Mouse (Mus musculus) ES-Bruce4 (cell line): Measurements from ENCODE around the gene Akap2. TPM values are rescaled to one million over a fixed set of nuclear protein-coding genes. Genes with fewer than 3 reads are reported as not detected.

ENCODE experiments used
- H3K27ac ChIP-seq: 2 replicates; pipeline ENCODE4 v1.5.1; 2012; ENCODE audit warnings: low read length, inconsistent platforms; ENCODE audit not compliant: insufficient read depth
- H3K27me3 ChIP-seq: 2 replicates; pipeline ENCODE4 v1.6.1; 2012; ENCODE audit warnings: mild to moderate bottlenecking, low read length, inconsistent platforms; ENCODE audit not compliant: control insufficient read depth, poor library complexity, insufficient read depth, severe bottlenecking
- H3K36me3 ChIP-seq: 2 replicates; pipeline ENCODE4 v1.6.1; 2012; ENCODE audit warnings: inconsistent platforms, mild to moderate bottlenecking, low read length, moderate library complexity; ENCODE audit not compliant: control insufficient read depth, poor library complexity, insufficient read depth, severe bottlenecking
- H3K4me1 ChIP-seq: one replicate; pipeline ENCODE4 v1.8.1; 2011; ENCODE audit warnings: low read length; ENCODE audit not compliant: control insufficient read depth, insufficient read depth
- H3K4me3 ChIP-seq: 2 replicates; pipeline ENCODE4 v1.5.1; 2011; ENCODE audit warnings: low read depth, mild to moderate bottlenecking, low read length
- H3K9ac ChIP-seq: 2 replicates; pipeline ENCODE4 v1.6.1; 2012; ENCODE audit warnings: low read depth, mild to moderate bottlenecking, inconsistent platforms; ENCODE audit not compliant: poor library complexity, severe bottlenecking
- H3K9me3 ChIP-seq: replicated peaks from 2 replicates; pipeline ENCODE4 v1.6.1; 2012; ENCODE audit warnings: mild to moderate bottlenecking, low read length, inconsistent platforms; ENCODE audit not compliant: control insufficient read depth, poor library complexity, insufficient read depth, severe bottlenecking
- CTCF ChIP-seq: IDR thresholded peaks from one replicate; pipeline ENCODE4 v1.8.1; 2011; ENCODE audit warnings: low read depth, low read length
- EP300 ChIP-seq: IDR thresholded peaks from 2 replicates; pipeline ENCODE4 v1.6.1; 2011; ENCODE audit warnings: low read depth, low read length; ENCODE audit not compliant: insufficient read depth
- POLR2A ChIP-seq: IDR thresholded peaks from one replicate; pipeline ENCODE4 v1.8.1; 2011; ENCODE audit warnings: low read length; ENCODE audit not compliant: insufficient read depth
- polyA plus RNA-seq: library from polyadenylated mRNA; stranded (reverse); fragments of >200 nt; gene quantifications from 2 replicates; pipeline ENCODE4 v1.2.4, GENCODE M21; 2011; ENCODE audit warnings: low read depth; ENCODE audit not compliant: missing spikeins, insufficient read depth, insufficient read length

Gene Akap2
- polyA plus RNA-seq, 1 experiment, result 96.5 TPM

DNA sequence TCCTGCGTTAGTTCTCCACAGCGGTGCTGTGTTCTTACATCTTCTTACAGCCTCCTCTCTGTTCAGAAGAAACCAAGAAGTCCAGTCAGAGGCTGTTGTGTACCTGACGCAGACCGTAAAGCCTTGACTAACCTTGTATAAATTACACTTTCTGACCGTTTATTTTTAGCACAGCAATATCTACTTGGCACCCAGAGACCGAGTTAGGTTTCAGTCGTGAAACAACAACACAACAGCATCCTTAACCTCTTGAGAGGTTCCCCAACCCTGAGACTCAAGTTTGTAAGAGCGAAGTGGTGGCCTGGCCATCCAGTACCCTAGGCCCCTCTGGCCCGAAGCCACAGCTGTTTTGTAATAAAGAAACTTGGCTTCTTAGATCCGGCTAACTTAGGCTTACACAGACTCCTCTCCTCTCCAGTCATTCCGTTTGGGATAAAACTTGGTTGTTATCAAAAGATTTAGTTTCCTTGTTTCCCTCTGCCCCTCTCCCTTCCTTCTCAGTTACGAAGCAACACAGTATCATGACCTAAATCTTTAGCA is 32.7 kb upstream of the Akap2 start:
- H3K9ac ChIP-seq, result no peak overlapping the region
- no peak overlapping the region for H3K4me3 ChIP-seq
- H3K4me1 ChIP-seq, result peaks cover 6% of the 10 kb centered on the region
- H3K27me3 ChIP-seq, result no peaks in the 10 kb centered on the region
- no peak overlapping the region for H3K27ac ChIP-seq
- TF ChIP-seq POLR2A (no peak), CTCF (no peak), EP300 (no peak)
- H3K36me3 ChIP-seq, result no peaks in the 10 kb centered on the region
- no peaks in the 10 kb centered on the region for H3K9me3 ChIP-seq

DNA sequence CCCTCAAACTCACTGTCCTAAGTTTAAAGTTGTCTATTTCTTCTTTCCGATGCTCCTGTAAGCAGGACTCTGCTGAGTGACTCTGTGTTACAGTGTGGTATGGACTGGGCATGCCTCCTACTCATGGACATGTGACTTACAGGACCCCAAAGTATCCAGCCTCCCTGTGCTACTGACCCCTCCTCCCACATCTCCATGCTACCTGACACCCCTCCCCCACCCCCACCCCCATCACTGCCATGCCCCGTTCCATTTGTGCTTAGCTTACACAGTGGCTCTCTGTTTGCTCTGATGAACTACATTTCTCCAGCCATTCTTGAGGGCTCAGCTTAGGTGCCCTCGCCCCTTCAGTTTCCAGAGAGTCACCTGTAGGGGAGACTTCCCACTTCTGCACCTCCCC is 30.7 kb upstream of the Akap2 start:
- peak; percentile 45; the same call in 1 of the 2 replicates for TF ChIP-seq EP300
- no peak for TF ChIP-seq CTCF
- Histone ChIP-seq H3K27me3 (no peaks in the 10 kb centered on the region), H3K36me3 (no peaks in the 10 kb centered on the region), H3K9me3 (no peaks in the 10 kb centered on the region), H3K9ac (no peak overlapping the region), H3K4me1 (peaks cover 9% of the 10 kb centered on the region), H3K4me3 (no peak overlapping the region), H3K27ac (no peak overlapping the region)

DNA sequence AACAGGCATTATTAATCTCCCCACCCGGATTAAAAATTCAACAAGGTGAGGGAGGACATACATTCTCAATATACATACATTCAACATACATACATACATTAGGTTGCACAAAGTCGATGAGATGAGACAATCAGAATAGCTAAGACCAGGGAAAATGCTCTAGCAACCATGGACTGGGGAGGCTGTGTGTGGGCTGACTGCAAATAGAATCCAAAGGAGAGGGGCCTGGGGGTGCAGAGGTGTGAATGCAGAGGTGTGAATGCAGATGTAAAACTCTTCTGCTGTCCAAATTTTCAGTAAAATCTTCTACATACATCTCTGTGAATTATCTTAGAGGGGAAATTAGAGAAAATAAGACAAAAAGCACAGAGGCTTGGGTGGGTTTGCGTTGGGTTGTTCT is 29.9 kb upstream of the Akap2 start:
- H3K9me3 ChIP-seq, result no peaks in the 10 kb centered on the region
- H3K27ac ChIP-seq, result no peak overlapping the region
- H3K4me3 ChIP-seq, result no peak overlapping the region
- H3K4me1 ChIP-seq, result peaks cover 9% of the 10 kb centered on the region
- no peaks in the 10 kb centered on the region for H3K27me3 ChIP-seq
- no peak overlapping the region for H3K9ac ChIP-seq
- TF ChIP-seq CTCF (no peak), EP300 (no peak), POLR2A (no peak)
- no peaks in the 10 kb centered on the region for H3K36me3 ChIP-seq

DNA sequence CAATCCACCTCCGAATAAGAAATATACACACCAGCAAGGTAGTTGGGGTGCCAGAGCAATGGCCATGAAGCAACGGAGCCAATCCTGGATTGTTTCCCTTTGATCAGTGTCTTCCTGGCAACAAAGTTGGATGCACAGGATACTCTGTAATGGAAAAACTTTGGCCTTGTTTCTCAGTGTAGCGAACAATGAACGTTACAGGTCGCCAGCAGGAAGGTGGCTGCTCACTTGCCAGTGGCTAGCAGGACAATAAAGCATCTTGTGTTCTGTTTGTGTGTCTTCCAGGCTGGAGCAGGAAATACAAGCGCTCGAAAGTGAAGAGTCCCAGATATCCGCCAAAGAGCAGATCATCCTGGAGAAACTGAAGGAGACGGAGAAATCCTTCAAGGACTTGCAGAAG is 29.3 kb upstream of the Akap2 start:
- H3K9ac ChIP-seq, result no peak overlapping the region
- H3K4me3 ChIP-seq, result no peak overlapping the region
- H3K27ac ChIP-seq, result peak overlapping the region; percentile 29; the same call in 1 of the 2 replicates
- H3K9me3 ChIP-seq, result no peaks in the 10 kb centered on the region
- H3K4me1 ChIP-seq, result peaks cover 9% of the 10 kb centered on the region
- H3K36me3 ChIP-seq, result no peaks in the 10 kb centered on the region
- TF ChIP-seq CTCF, result no peak
- no peak for TF ChIP-seq POLR2A
- TF ChIP-seq EP300, result no peak
- no peaks in the 10 kb centered on the region for H3K27me3 ChIP-seq

DNA sequence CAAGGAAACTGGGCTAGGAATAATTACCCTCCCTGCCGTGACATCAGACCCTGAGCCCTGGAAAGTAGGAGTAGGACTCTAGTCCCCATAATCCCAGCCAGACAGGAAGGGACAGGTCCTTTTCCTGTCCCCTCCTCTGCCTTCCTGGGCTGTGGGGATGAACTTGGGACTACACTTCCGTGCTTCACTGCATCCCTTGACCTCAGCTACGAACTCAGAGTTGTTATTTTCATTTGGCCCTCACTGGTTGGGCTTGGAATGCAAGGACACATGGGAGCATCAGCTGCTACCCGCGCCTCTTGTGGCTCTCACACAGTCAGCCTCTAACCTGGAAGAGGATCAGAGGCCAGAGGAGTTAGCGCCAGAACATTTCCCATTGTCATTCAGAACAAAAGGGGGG is 27.5 kb upstream of the Akap2 start:
- peak overlapping the region; percentile 80 for H3K27ac ChIP-seq
- H3K9ac ChIP-seq, result no peak overlapping the region
- 0 out of 2 replicates have a peak overlapping the region, but pooled peaks have one; percentile 1 for H3K4me3 ChIP-seq

DNA sequence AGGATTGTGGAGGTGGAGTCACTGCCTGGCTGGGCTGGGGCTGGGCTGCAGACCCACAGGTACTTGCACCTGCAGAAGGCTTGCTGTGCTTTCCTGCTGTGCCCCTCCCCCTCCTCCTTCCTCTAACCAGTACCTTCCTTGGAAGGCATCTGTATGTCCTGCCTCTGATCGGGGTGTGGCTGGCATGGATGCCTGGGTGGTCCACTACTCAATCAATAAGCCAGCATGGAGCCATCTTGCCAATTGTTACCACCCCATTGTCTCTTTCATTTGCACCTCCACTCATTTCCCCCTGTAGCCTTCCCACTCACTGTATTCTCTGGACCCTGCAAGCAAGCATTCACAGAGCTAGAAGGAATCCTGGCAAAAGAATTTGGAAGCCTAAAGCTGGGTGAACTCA is 26.7 kb upstream of the Akap2 start:
- no peaks in the 10 kb centered on the region for H3K9me3 ChIP-seq
- H3K27ac ChIP-seq, result peak overlapping the region; percentile 93
- H3K9ac ChIP-seq, result no peak overlapping the region
- TF ChIP-seq EP300, result peak; percentile 100
- TF ChIP-seq CTCF, result no peak
- H3K27me3 ChIP-seq, result no peaks in the 10 kb centered on the region
- no peak overlapping the region for H3K4me3 ChIP-seq
- H3K36me3 ChIP-seq, result no peaks in the 10 kb centered on the region
- peaks cover 9% of the 10 kb centered on the region for H3K4me1 ChIP-seq

More for the DNA sequence above, 27.5 kb upstream of the Akap2 start:
- TF ChIP-seq CTCF (no peak), EP300 (peak; percentile 71; the same call in 1 of the 2 replicates)
- Histone ChIP-seq H3K9me3 (no peaks in the 10 kb centered on the region), H3K36me3 (no peaks in the 10 kb centered on the region), H3K27me3 (no peaks in the 10 kb centered on the region), H3K4me1 (peaks cover 9% of the 10 kb centered on the region)
